ENCODE assay signal across 15 mouse cellular contexts in the genomic region with DNA sequence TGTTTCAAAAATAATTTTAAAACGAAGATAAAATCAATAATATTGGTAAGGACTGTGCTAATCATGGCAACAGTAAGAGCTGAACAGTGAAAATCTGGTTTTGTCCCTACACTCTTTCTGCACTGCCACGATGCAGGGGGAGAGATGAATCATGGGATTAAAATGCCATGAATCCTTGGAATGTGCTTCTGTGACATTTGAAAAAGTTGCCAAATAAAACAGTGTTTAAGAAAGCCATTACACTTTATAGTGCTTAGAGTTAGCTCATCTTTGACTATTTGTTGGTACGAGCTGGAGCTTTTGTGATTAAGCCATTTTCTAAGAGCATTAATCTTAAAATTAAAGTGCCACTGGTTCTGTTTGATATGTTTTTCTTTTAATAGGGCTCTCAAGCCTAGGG.
"Had no signal": no experiment of that assay in that cellular context is flagged by ENCODE, and none has a peak within 500 bp of the region (broad histone marks: within the 10 kb centered on the region; RNA-seq: fewer than 3 reads in every experiment).

No protein-coding gene starts in this region.

- H3K4me2 ChIP-seq: limb, embryonic 12.5 days; limb, embryonic 15.5 days; liver, embryonic 11.5 days; midbrain, embryonic 11.5 days had no signal

- H3K4me3 ChIP-seq: layer of hippocampus, adult 2 months; limb, embryonic 12.5 days; limb, embryonic 15.5 days; megakaryocyte, embryonic 14.5 days had no signal

- DNase-seq: kidney, adult 18-20 months; kidney, postnatal 25 days; layer of hippocampus, adult 9-11 months; liver, postnatal 0 days; midbrain, embryonic 14.5 days; thymus, adult 18-20 months; thymus, postnatal 36 days had no signal

- H3K9me3 ChIP-seq: limb, embryonic 12.5 days; limb, embryonic 15.5 days; megakaryocyte, embryonic 14.5 days had no signal

- H3K27ac ChIP-seq: layer of hippocampus, adult 2 months; limb, embryonic 12.5 days; limb, embryonic 15.5 days; liver, embryonic 14.5 days had no signal

- ATAC-seq: liver, postnatal 0 days; lung, postnatal 0 days had no signal

- H3K36me3 ChIP-seq: limb, embryonic 12.5 days; limb, embryonic 15.5 days had no signal

- H3K4me1 ChIP-seq: limb, embryonic 12.5 days; limb, embryonic 15.5 days; megakaryocyte, embryonic 14.5 days had no signal

- H3K27me3 ChIP-seq: limb, embryonic 12.5 days; limb, embryonic 15.5 days; megakaryocyte, embryonic 14.5 days had no signal

- H3K9ac ChIP-seq: limb, embryonic 12.5 days; limb, embryonic 15.5 days; liver, embryonic 14.5 days; liver, postnatal 0 days had no signal
